Mouse (Mus musculus) megakaryocyte, embryonic 14.5 days (primary cell): ENCODE measurements at regions not wholly inside any gene's neighbourhood (a gene's known extent, or its start where the extent isn't known, plus 50 kb on each side); places are given as distances from the start of the nearest gene placed in this dataset.

ENCODE experiments used
- H3K27me3 ChIP-seq: replicated peaks from 2 replicates; pipeline ENCODE3; 2012; ENCODE audit warnings: inconsistent platforms
- H3K36me3 ChIP-seq: replicated peaks from 2 replicates; pipeline ENCODE3; 2012; ENCODE audit warnings: low read length, inconsistent platforms, mixed read lengths
- H3K4me1 ChIP-seq: 2 replicates; pipeline ENCODE4 v1.6.1; 2012; ENCODE audit warnings: inconsistent platforms
- H3K4me3 ChIP-seq: replicated peaks from 2 replicates; pipeline ENCODE3; 2012; ENCODE audit warnings: moderate library complexity, mild to moderate bottlenecking, inconsistent platforms
- H3K9me3 ChIP-seq: 2 replicates; pipeline ENCODE4 v1.6.1; 2012; ENCODE audit warnings: inconsistent platforms
- FLI1 ChIP-seq: IDR thresholded peaks from 2 replicates; pipeline ENCODE4 v1.6.1; 2012; ENCODE audit warnings: low read length, inconsistent platforms, mixed read lengths
- GATA1 ChIP-seq: IDR thresholded peaks from 3 replicates; pipeline ENCODE4 v1.6.1; 2012; ENCODE audit warnings: mixed read lengths, low read length, inconsistent platforms, borderline replicate concordance

- Histone ChIP-seq H3K4me1 (no peaks in the 10 kb centered on the region), H3K4me3 (no peak overlapping the region), H3K27me3 (no peaks in the 10 kb centered on the region), H3K9me3 (no peaks in the 10 kb centered on the region), H3K36me3 (no peaks in the 10 kb centered on the region)
- TF ChIP-seq FLI1 = no peak
- TF ChIP-seq GATA1 = no peak
Observed at GRCm38 (mm10) chr13:35377487-35377886, 282.1 kb upstream of the Cdyl start.

GRCm38 (mm10) chr13:35379500-35379899, 280.1 kb upstream of the Cdyl start:
- Histone ChIP-seq H3K4me1 (no peaks in the 10 kb centered on the region), H3K27me3 (no peaks in the 10 kb centered on the region), H3K9me3 (no peaks in the 10 kb centered on the region), H3K4me3 (no peak overlapping the region), H3K36me3 (no peaks in the 10 kb centered on the region)
- TF ChIP-seq GATA1 (no peak), FLI1 (no peak)

GRCm38 (mm10) chr13:35380224-35381009, 279.2 kb upstream of the Cdyl start:
- H3K4me1 ChIP-seq = no peaks in the 10 kb centered on the region
- no peaks in the 10 kb centered on the region for H3K27me3 ChIP-seq
- TF ChIP-seq FLI1 = no peak
- no peak for TF ChIP-seq GATA1
- no peaks in the 10 kb centered on the region for H3K9me3 ChIP-seq
- no peaks in the 10 kb centered on the region for H3K36me3 ChIP-seq
- H3K4me3 ChIP-seq = no peak overlapping the region

- Histone ChIP-seq H3K27me3 (peaks cover 2% of the 10 kb centered on the region), H3K4me1 (no peaks in the 10 kb centered on the region), H3K4me3 (no peak overlapping the region), H3K36me3 (no peaks in the 10 kb centered on the region), H3K9me3 (no peaks in the 10 kb centered on the region)
- TF ChIP-seq FLI1 (no peak), GATA1 (no peak)
Observed at GRCm38 (mm10) chr13:35381641-35382040, 278.0 kb upstream of the Cdyl start.

GRCm38 (mm10) chr13:35383000-35383623, 276.5 kb upstream of the Cdyl start:
- no peaks in the 10 kb centered on the region for H3K9me3 ChIP-seq
- H3K4me1 ChIP-seq = no peaks in the 10 kb centered on the region
- H3K4me3 ChIP-seq = no peak overlapping the region
- TF ChIP-seq GATA1 = no peak
- no peak for TF ChIP-seq FLI1
- H3K27me3 ChIP-seq = peaks cover 4% of the 10 kb centered on the region
- no peaks in the 10 kb centered on the region for H3K36me3 ChIP-seq

- peaks cover 4% of the 10 kb centered on the region for H3K27me3 ChIP-seq
- H3K36me3 ChIP-seq = no peaks in the 10 kb centered on the region
- H3K4me1 ChIP-seq = no peaks in the 10 kb centered on the region
- H3K9me3 ChIP-seq = no peaks in the 10 kb centered on the region
- TF ChIP-seq GATA1 (no peak), FLI1 (no peak)
- H3K4me3 ChIP-seq = no peak overlapping the region
Observed at GRCm38 (mm10) chr13:35383624-35384018, 276.0 kb upstream of the Cdyl start.

- H3K9me3 ChIP-seq = peaks cover 4% of the 10 kb centered on the region
- peaks cover 7% of the 10 kb centered on the region for H3K27me3 ChIP-seq
- no peak for TF ChIP-seq FLI1
- TF ChIP-seq GATA1 = no peak
- no peaks in the 10 kb centered on the region for H3K4me1 ChIP-seq
- no peaks in the 10 kb centered on the region for H3K36me3 ChIP-seq
- no peak overlapping the region for H3K4me3 ChIP-seq
Observed at GRCm38 (mm10) chr13:35388380-35388779, 271.3 kb upstream of the Cdyl start.

- TF ChIP-seq FLI1 (no peak), GATA1 (no peak)
- Histone ChIP-seq H3K4me3 (no peak overlapping the region), H3K4me1 (peaks cover under 1% of the 10 kb centered on the region; the same call in 1 of the 2 replicates), H3K27me3 (peaks cover 7% of the 10 kb centered on the region), H3K36me3 (no peaks in the 10 kb centered on the region), H3K9me3 (peaks cover 4% of the 10 kb centered on the region)
Observed at GRCm38 (mm10) chr13:35389781-35390525, 269.7 kb upstream of the Cdyl start.

- H3K36me3 ChIP-seq = no peaks in the 10 kb centered on the region
- H3K27me3 ChIP-seq = peaks cover 7% of the 10 kb centered on the region
- H3K4me3 ChIP-seq = no peak overlapping the region
- H3K9me3 ChIP-seq = peaks cover 4% of the 10 kb centered on the region
- TF ChIP-seq FLI1 = no peak
- no peak for TF ChIP-seq GATA1
- H3K4me1 ChIP-seq = peaks cover 3% of the 10 kb centered on the region; the same call in 1 of the 2 replicates
Observed at GRCm38 (mm10) chr13:35390526-35390880, 269.1 kb upstream of the Cdyl start.

GRCm38 (mm10) chr13:35392167-35392566, 267.5 kb upstream of the Cdyl start:
- no peak for TF ChIP-seq FLI1
- no peak for TF ChIP-seq GATA1
- Histone ChIP-seq H3K36me3 (no peaks in the 10 kb centered on the region), H3K4me3 (no peak overlapping the region), H3K27me3 (peaks cover 3% of the 10 kb centered on the region), H3K4me1 (peaks cover 3% of the 10 kb centered on the region; the same call in 1 of the 2 replicates), H3K9me3 (peaks cover 4% of the 10 kb centered on the region)
